ENCODE assay signal across 20 mouse cellular contexts in the genomic region with DNA sequence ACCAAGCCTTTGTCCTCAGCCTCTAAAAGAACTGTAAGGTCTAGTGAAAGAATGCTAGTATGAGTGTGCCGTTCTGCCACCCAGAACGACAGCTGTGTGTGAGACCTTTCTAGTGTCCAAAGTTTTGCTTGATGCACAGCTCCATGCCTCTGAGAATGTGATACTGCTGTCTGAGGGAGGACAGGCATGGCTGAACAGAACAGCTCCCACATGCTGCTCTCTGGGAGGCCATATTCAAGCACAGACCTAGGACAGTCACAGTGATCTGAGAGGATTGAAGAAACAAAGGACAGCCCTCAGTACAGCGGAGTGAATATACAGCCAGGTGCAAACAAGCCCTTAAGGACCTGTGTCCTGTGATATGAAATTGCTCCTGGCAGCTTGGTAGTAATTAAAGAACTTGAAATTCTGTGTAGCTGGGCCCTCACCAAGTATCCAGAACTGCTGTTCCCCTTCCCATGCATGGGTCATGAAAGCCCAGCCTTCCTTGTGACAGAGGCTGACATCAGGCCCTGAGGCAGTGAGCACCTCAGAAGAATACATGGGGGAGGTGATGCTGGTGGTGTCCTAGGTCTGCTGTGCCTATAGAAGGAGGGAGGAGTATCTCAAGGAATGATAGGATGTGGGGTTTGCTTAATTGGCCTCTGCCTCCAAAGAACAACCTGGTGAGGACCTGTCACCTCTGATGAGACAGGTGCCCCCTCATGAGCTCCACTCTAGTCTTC. TPM values are rescaled to one million over a fixed set of nuclear protein-coding genes. Genes with fewer than 3 reads are reported as not detected.
DNase-seq lines count a peak whose midpoint lies in the region; ATAC-seq and TF ChIP-seq lines count a peak whose summit lies in the region.
"Had no signal": no experiment of that assay in that cellular context is flagged by ENCODE, and none has a peak within 500 bp of the region (broad histone marks: within the 10 kb centered on the region; RNA-seq: fewer than 3 reads in every experiment).

No protein-coding gene starts in this region.

- no peaks in the 10 kb centered on the region for H3K4me1 ChIP-seq in hindbrain, embryonic 13.5 days (replicated peaks)
- H3K4me1 ChIP-seq in hindbrain, embryonic 14.5 days (replicated peaks; ENCODE audit: control insufficient read depth, insufficient read depth, low read length): no peaks in the 10 kb centered on the region
- no peaks in the 10 kb centered on the region for H3K4me1 ChIP-seq in kidney, embryonic 16.5 days (ENCODE audit: insufficient read depth, low read length)
- no peaks in the 10 kb centered on the region for H3K4me1 ChIP-seq in midbrain, postnatal 0 days (ENCODE audit: insufficient read depth, low read length)
- H3K4me1 ChIP-seq in midbrain, embryonic 11.5 days (ENCODE audit: control insufficient read depth, insufficient read depth, low read length): no peaks in the 10 kb centered on the region
- H3K4me1 ChIP-seq: embryonic facial prominence, embryonic 10.5 days; heart, embryonic 10.5 days had no signal

- WGBS in hindbrain, embryonic 13.5 days: 80% methylated on average over 3 of the region's 3 CpGs
- WGBS in hindbrain, embryonic 14.5 days: 84% methylated on average over 3 of the region's 3 CpGs
- WGBS in kidney, embryonic 16.5 days: 38% methylated on average over 3 of the region's 3 CpGs
- WGBS in midbrain, postnatal 0 days: 77% methylated on average over 3 of the region's 3 CpGs
- WGBS in midbrain, embryonic 11.5 days: 77% methylated on average over 3 of the region's 3 CpGs

- ATAC-seq in hindbrain, embryonic 13.5 days (ENCODE audit: low FRiP score): 0 out of 2 replicates have a peak, but pooled peaks have one; percentile 32
- ATAC-seq in hindbrain, embryonic 14.5 days (ENCODE audit: low FRiP score): no peak
- ATAC-seq in kidney, embryonic 16.5 days (ENCODE audit: low FRiP score, low TSS enrichment): peak; percentile 84
- 0 out of 2 replicates have a peak, but pooled peaks have one; percentile 13 for ATAC-seq in midbrain, postnatal 0 days (ENCODE audit: low FRiP score)
- ATAC-seq in midbrain, embryonic 11.5 days (ENCODE audit: low FRiP score): no peak

- H3K4me2 ChIP-seq in hindbrain, embryonic 13.5 days: no peak overlapping the region
- H3K4me2 ChIP-seq in hindbrain, embryonic 14.5 days (replicated peaks): no peak overlapping the region
- H3K4me2 ChIP-seq in kidney, embryonic 16.5 days (replicated peaks; ENCODE audit: low read depth, low read length): no peak overlapping the region
- no peak overlapping the region for H3K4me2 ChIP-seq in midbrain, postnatal 0 days (ENCODE audit: low read depth, low read length, poor library complexity, severe bottlenecking)
- no peak overlapping the region for H3K4me2 ChIP-seq in midbrain, embryonic 11.5 days

- no peak overlapping the region for H3K27ac ChIP-seq in hindbrain, embryonic 13.5 days
- no peak overlapping the region for H3K27ac ChIP-seq in hindbrain, embryonic 14.5 days
- H3K27ac ChIP-seq in kidney, embryonic 16.5 days (ENCODE audit: low read length): no peak overlapping the region
- H3K27ac ChIP-seq in midbrain, postnatal 0 days (ENCODE audit: low read depth, low read length): no peak overlapping the region
- H3K27ac ChIP-seq in midbrain, embryonic 11.5 days (ENCODE audit: low read depth, low read length): no peak overlapping the region
- H3K27ac ChIP-seq: embryonic facial prominence, embryonic 10.5 days; heart, embryonic 10.5 days had no signal

- H3K4me3 ChIP-seq in hindbrain, embryonic 13.5 days: no peak overlapping the region
- no peak overlapping the region for H3K4me3 ChIP-seq in hindbrain, embryonic 14.5 days (replicated peaks; ENCODE audit: low read length)
- H3K4me3 ChIP-seq in kidney, embryonic 16.5 days (ENCODE audit: low read length): no peak overlapping the region
- H3K4me3 ChIP-seq in midbrain, postnatal 0 days (ENCODE audit: low read depth, low read length): no peak overlapping the region
- no peak overlapping the region for H3K4me3 ChIP-seq in midbrain, embryonic 11.5 days (ENCODE audit: low read depth, low read length)
- H3K4me3 ChIP-seq: embryonic facial prominence, embryonic 10.5 days; heart, embryonic 10.5 days had no signal

- no peaks in the 10 kb centered on the region for H3K27me3 ChIP-seq in hindbrain, embryonic 13.5 days
- no peaks in the 10 kb centered on the region for H3K27me3 ChIP-seq in hindbrain, embryonic 14.5 days (ENCODE audit: control insufficient read depth, insufficient read depth, low read length)
- no peaks in the 10 kb centered on the region for H3K27me3 ChIP-seq in kidney, embryonic 16.5 days (ENCODE audit: insufficient read depth, low read length)
- no peaks in the 10 kb centered on the region for H3K27me3 ChIP-seq in midbrain, postnatal 0 days (ENCODE audit: insufficient read depth, low read length)
- no peaks in the 10 kb centered on the region for H3K27me3 ChIP-seq in midbrain, embryonic 11.5 days (ENCODE audit: control insufficient read depth, insufficient read depth, low read length)

- TF ChIP-seq CTCF in midbrain, postnatal 0 days (IDR thresholded peaks at IDR 0.05): no peak

- no peak overlapping the region for H3K9ac ChIP-seq in hindbrain, embryonic 13.5 days
- no peak overlapping the region for H3K9ac ChIP-seq in hindbrain, embryonic 14.5 days
- H3K9ac ChIP-seq in kidney, embryonic 16.5 days (replicated peaks; ENCODE audit: low read length): no peak overlapping the region
- H3K9ac ChIP-seq in midbrain, postnatal 0 days (replicated peaks; ENCODE audit: low read length, poor library complexity, severe bottlenecking): no peak overlapping the region
- no peak overlapping the region for H3K9ac ChIP-seq in midbrain, embryonic 11.5 days (ENCODE audit: low read length)

- DNase-seq in hindbrain, embryonic 14.5 days (ENCODE audit: low spot score): no peak
- DNase-seq in kidney, postnatal 36 days: no peak
- no peak for DNase-seq in midbrain, postnatal 0 days (ENCODE audit: low spot score)
- no peak for DNase-seq in midbrain, embryonic 11.5 days (ENCODE audit: low spot score, missing footprints)

- no peaks in the 10 kb centered on the region; the same call in 1 of the 2 replicates for H3K36me3 ChIP-seq in hindbrain, embryonic 13.5 days
- H3K36me3 ChIP-seq in hindbrain, embryonic 14.5 days (replicated peaks; ENCODE audit: control insufficient read depth, insufficient read depth): no peaks in the 10 kb centered on the region; the same call in 1 of the 2 replicates
- no peaks in the 10 kb centered on the region for H3K36me3 ChIP-seq in kidney, embryonic 16.5 days (ENCODE audit: insufficient read depth, low read length)
- no peaks in the 10 kb centered on the region for H3K36me3 ChIP-seq in midbrain, postnatal 0 days (ENCODE audit: insufficient read depth, low read length)
- no peaks in the 10 kb centered on the region for H3K36me3 ChIP-seq in midbrain, embryonic 11.5 days (ENCODE audit: control insufficient read depth, insufficient read depth, low read length)
- H3K36me3 ChIP-seq: embryonic facial prominence, embryonic 10.5 days; heart, embryonic 10.5 days had no signal

- H3K9me3 ChIP-seq in hindbrain, embryonic 13.5 days: no peaks in the 10 kb centered on the region
- no peaks in the 10 kb centered on the region for H3K9me3 ChIP-seq in hindbrain, embryonic 14.5 days (ENCODE audit: control insufficient read depth, low read length)
- no peaks in the 10 kb centered on the region for H3K9me3 ChIP-seq in kidney, embryonic 16.5 days (ENCODE audit: low read length)
- H3K9me3 ChIP-seq in midbrain, postnatal 0 days (ENCODE audit: low read length): no peaks in the 10 kb centered on the region
- no peaks in the 10 kb centered on the region for H3K9me3 ChIP-seq in midbrain, embryonic 11.5 days (ENCODE audit: control insufficient read depth, low read length)
- H3K9me3 ChIP-seq: embryonic facial prominence, embryonic 10.5 days; heart, embryonic 10.5 days had no signal

RNA-seq across cellular contexts. Expression of a gene that starts 22.0 kb away (rescaled TPM):
- polyA plus RNA-seq in hindbrain, embryonic 13.5 days (2015; fragmentation: Nextera tagmentation; extraction: Ambion mirVana): 22.3 and 25.4 TPM in 2 replicates
- polyA plus RNA-seq in hindbrain, embryonic 14.5 days (2014; fragmentation: Nextera tagmentation; extraction: Ambion mirVana): 29.7 and 32.1 TPM in 2 replicates
- 0.07 and 0.18 TPM in 2 replicates for polyA plus RNA-seq in kidney, embryonic 16.5 days (2015; fragmentation: Nextera tagmentation; extraction: Ambion mirVana)
- total RNA-seq in midbrain, postnatal 0 days (2014; rRNA removed): 62.3 and 67.5 TPM in 2 replicates
- polyA plus RNA-seq in midbrain, postnatal 0 days (2015; fragmentation: Nextera tagmentation; extraction: Ambion mirVana): 23.6 and 25.3 TPM in 2 replicates
- 4.1 and 4.8 TPM in 2 replicates for polyA plus RNA-seq in midbrain, embryonic 11.5 days (2014; fragmentation: Nextera tagmentation; extraction: Ambion mirVana)
- total RNA-seq: ES-E14; gastrocnemius, adult 8-10 months; gastrocnemius, postnatal 36 days; heart, adult 18-20 months; heart, postnatal 10 days; heart, postnatal 4 days had no signal
- polyA plus RNA-seq: heart, embryonic 14.5 days had no signal

RNA-seq across cellular contexts. Expression of a gene that starts 40.7 kb away (rescaled TPM):
- 0.17 TPM in 1 of 2 replicates, not detected in the other for polyA plus RNA-seq in hindbrain, embryonic 13.5 days (2015; fragmentation: Nextera tagmentation; extraction: Ambion mirVana)
- polyA plus RNA-seq in hindbrain, embryonic 14.5 days (2014; fragmentation: Nextera tagmentation; extraction: Ambion mirVana): not detected in 2 replicates
- polyA plus RNA-seq in kidney, embryonic 16.5 days (2015; fragmentation: Nextera tagmentation; extraction: Ambion mirVana): not detected in 2 replicates
- not detected in 2 replicates for total RNA-seq in midbrain, postnatal 0 days (2014; rRNA removed)
- polyA plus RNA-seq in midbrain, postnatal 0 days (2015; fragmentation: Nextera tagmentation; extraction: Ambion mirVana): 0.18 and 0.19 TPM in 2 replicates
- polyA plus RNA-seq in midbrain, embryonic 11.5 days (2014; fragmentation: Nextera tagmentation; extraction: Ambion mirVana): not detected in 2 replicates
- total RNA-seq: adrenal gland, adult 8-10 months; adrenal gland, postnatal 36 days; ES-E14; gastrocnemius, adult 8-10 months; gastrocnemius, postnatal 36 days; heart, adult 18-20 months; heart, postnatal 10 days; heart, postnatal 4 days had no signal
- polyA plus RNA-seq: cerebellum, adult 2 months; embryonic facial prominence, embryonic 10.5 days; embryonic facial prominence, embryonic 14.5 days; forebrain, embryonic 14.5 days; heart, embryonic 14.5 days had no signal

Comparison
In these comparisons a context has a peak if more than half of its experiments do, and no peak if none do; other contexts are left out.
1. ATAC-seq: peak in hindbrain, embryonic 13.5 days (single experiment), kidney, embryonic 16.5 days (single experiment) and midbrain, postnatal 0 days (single experiment); none in hindbrain, embryonic 14.5 days (single experiment) and midbrain, embryonic 11.5 days (single experiment).